Mouse (Mus musculus) splenic B cell, adult 2 months (primary cell): Measurements from ENCODE around the gene Tmem89.

Experiments used
- DNase-seq: peaks from one replicate; pipeline ENCODE4 v3.0.0-alpha.2; 2011; ENCODE audit warnings: low read depth, low spot score
- H3K27me3 ChIP-seq: 2 replicates; pipeline ENCODE4 v1.6.1; 2012; ENCODE audit warnings: mild to moderate bottlenecking, low read length, moderate library complexity, mixed read lengths; ENCODE audit not compliant: control insufficient read depth, poor library complexity, insufficient read depth, severe bottlenecking
- H3K36me3 ChIP-seq: 2 replicates; pipeline ENCODE4 v1.6.1; 2012; ENCODE audit warnings: mild to moderate bottlenecking, low read length, moderate library complexity, mixed read lengths; ENCODE audit not compliant: control insufficient read depth, poor library complexity, insufficient read depth, severe bottlenecking

Tmem89 gene

DNA sequence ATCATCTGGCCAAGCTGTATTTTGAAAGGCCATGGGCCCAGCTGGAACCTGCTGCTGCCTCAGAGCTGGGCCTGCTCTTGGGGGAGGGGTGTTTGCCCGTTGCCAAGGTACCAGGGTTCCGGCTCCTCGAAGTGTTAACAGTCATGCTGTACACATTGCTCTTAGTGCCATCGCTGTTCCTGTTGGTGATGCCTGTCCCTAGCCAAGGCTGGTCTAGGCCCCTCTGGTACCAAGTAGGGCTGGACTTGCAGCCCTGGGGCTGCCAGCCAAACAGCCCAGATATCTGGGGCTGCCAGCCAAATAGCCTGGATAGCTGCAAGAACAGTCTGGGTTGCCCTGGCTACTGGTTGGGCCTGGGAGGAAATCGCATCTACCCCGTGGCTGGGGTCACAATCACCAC lies at the start of gene Tmem89:
Tmem89 (plus strand) TSS at position 129 of the 400 bp plus-strand sequence.
- Histone ChIP-seq H3K36me3 (no peaks in the 10 kb centered on the region), H3K27me3 (no peaks in the 10 kb centered on the region)
- no peak for DNase-seq

DNA sequence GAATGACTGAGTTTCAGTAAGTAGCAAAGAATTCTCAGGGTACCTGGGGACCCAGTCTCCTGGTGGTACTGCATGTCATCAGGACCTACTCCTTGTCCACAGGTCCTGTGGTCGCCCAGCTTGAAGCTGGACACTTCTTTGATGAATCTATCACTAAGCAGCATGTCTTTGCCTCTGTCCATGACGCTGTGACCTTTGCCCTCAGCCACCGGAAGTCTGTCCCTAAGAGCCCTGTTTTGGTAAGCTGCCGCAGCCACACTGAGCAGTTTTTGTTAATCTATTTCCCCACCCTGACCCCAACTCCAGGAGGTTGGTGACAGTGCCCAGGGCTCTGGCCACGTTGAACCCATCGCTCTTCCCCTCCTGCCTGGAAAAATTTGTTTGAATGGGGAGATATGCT lies 2.1 kb upstream of the Tmem89 start:
- DNase-seq = no peak
- H3K36me3 ChIP-seq = no peaks in the 10 kb centered on the region
- no peaks in the 10 kb centered on the region for H3K27me3 ChIP-seq

DNA sequence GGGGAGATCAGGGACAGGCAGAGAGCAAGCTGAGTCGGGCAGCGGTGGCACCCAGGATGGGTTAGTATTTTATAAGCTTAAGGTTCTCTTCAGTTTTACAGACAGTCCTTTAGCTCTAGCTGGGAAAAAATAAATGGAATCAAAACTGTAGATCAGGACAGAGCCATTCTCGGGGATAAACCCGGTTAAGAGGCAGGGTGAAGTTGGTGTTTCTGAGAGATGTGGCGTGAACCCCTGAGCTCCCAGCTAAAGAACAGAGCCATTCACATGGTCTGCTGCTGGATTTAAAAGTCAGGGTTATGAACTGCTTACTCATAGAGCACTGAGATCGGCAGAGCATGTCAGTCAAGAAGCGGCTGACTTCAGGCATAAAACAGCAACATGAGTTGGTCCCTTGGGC lies 1.3 kb upstream of the Tmem89 start:
- no peak for DNase-seq
- Histone ChIP-seq H3K27me3 (no peaks in the 10 kb centered on the region), H3K36me3 (no peaks in the 10 kb centered on the region)

DNA sequence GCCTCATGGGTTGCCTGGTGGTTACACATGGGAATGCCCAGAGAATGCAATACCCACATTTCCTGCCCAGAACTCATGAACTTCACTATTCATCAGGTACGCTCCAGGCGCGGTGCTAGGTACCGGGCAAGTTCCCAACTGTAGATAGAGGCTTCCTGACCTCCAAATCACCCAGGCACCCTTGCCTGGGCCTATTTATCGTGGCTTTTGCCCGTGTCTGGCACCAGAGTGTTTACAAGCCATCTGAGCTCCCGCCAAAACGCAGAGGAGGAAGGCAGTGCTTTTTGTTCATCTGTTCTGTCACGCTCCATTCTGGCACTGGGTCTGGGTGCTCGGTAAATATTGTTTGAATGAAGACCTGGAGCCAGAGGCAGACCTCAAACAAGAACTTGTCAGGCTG lies 798 bp upstream of the Tmem89 start:
- no peaks in the 10 kb centered on the region for H3K36me3 ChIP-seq
- DNase-seq = no peak
- H3K27me3 ChIP-seq = no peaks in the 10 kb centered on the region

DNA sequence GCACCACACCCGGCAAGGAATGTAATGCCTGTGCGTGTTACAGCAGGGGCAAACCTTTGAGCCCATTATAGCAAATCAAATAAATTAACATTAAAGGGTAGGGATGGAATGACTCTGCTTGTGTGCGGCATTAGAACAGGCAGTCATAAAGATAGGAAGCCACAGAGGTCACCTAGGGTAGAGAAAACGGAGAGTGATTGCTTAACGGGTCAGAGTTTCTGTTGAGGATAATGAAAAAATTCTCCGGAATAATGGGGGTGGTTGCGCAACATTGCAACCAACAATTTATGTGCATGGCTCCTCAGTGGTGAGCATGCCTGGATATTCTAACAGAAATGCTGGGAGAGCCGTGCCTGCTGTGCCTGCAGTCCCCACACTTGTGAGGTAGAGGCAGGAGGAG lies 11.5 kb downstream of the Tmem89 start:
- no peaks in the 10 kb centered on the region for H3K36me3 ChIP-seq
- no peaks in the 10 kb centered on the region; the same call in 1 of the 2 replicates for H3K27me3 ChIP-seq
- DNase-seq = no peak

DNA sequence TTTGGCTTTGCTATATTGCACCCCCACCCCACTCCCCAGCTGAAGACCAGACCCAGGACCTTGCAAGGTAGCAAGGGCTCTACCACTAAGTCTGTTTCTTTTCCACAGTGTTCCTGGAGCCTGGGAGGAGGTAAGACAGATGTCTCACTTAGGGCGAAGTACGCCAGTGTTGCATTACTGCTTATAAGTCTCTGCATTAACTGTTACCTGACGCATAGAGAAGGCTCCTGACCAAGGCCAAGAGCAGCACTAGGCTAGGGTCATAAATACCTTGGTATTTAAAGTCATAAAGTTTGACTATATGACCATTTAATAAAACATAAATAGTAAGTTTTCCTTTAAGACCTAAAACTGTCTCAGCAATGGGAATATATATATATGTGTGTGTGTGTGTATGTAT lies 14.0 kb downstream of the Tmem89 start:
- no peak for DNase-seq
- no peaks in the 10 kb centered on the region; the same call in 1 of the 2 replicates for H3K27me3 ChIP-seq

DNA sequence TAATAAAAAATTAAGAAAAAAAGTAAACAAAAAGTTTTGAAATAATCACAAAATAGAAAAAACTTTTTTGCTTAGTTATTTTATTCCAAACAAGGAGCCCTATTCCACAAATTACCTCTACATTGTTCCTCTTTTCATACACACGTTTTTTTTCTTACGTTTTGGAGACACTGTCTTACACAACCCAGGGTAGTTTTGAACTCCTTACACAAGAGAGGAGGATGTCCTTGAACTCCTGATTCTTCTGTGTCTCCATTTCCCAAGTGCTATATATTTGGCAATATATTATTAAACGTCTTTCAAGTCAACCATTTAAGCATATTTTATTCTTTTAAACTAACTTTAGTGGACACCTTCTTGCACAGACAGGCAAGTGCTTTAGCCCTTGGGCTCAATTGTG lies 21.6 kb downstream of the Tmem89 start:
- Histone ChIP-seq H3K36me3 (peaks cover 2% of the 10 kb centered on the region; the same call in 1 of the 2 replicates), H3K27me3 (no peaks in the 10 kb centered on the region)
- DNase-seq = no peak

More for the DNA sequence above, 14.0 kb downstream of the Tmem89 start:
- H3K36me3 ChIP-seq = no peaks in the 10 kb centered on the region

DNA sequence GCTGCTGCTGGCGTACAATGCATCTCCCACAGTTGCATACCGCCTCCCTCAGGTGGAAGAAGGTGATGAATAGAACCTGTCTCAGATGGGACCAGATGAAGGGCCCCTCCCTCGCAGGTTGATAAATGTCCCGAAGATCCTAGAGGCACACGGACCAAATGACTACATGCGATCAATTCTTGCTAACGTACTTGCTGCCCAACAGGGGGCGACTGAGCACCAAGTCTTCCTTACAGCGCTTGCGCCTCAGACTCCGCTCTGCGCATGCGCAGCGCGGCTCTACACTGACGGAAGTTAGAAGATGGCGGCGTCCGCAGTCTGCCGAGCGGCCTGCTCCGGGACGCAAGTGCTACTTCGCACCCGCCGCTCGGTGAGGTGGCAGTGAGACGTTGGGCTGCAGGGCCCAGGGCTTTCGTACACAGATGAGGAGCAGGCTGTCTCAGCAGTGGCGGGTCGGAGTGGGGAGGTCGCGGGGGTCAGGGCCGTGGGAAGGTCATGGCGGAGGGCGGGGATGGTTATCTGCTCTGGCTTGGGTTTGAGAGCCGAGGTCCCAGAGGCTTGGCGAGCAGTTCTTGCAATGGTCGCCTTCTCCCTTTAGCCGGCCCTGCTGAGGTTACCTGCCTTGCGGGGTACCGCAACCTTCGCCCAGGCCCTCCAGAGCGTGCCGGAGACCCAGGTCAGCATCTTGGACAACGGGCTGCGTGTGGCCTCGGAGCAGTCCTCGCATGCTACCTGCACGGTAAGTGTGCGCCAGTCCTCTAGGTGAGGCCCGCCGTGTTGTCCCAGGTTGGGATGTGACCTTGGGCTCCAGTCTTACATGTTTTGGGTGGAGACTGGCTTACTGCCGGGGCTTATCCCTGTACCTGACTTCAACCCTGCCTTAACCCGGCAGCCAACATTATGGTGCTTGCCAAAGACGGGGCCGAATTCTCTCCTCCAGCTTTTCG lies 22.3 kb downstream of the Tmem89 start, which contains the start of gene Uqcrc1:
Uqcrc1 (plus strand) TSS at position 216 of the 947 bp plus-strand sequence.
- no peaks in the 10 kb centered on the region for H3K27me3 ChIP-seq
- H3K36me3 ChIP-seq = peaks cover 2% of the 10 kb centered on the region
- DNase-seq = peak; percentile 100

DNA sequence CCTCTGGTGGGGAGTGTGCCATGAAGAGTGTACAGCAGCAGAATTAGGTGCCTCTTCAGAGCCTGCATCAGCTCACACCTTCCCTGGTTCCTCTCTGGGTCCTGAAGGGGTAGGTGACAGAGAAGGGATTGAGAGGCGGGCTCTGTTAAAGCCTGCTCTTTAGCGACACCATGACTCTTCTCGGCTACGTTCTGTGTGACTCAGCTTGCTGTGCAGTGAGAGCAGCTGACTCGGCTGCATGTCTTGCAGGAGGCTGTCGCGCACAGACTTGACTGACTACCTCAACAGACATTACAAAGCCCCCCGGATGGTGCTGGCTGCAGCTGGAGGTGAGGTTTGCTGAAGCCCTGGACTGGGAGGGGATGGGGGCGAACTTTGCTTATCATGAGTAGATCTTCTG lies 30.7 kb downstream of the Tmem89 start:
- H3K27me3 ChIP-seq = no peaks in the 10 kb centered on the region

DNA sequence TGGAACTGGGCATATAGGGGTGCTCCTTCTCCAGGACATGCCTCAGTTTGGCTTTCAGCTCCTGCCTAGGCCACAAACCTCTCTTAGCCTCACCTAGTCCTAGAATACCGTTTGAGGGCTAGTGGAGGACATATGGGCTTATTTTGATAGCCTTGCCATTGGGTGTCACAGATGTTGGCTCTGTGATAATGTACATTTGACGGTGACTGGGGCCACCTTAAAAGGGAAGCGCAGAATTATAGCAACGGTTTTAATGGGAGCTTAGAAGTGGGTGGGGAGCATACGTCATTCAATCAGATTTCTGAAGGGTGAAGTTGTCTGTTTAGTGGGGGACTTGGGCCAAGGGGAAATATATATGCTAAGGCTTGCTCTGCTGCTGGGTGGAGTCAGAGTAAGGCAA lies 31.2 kb downstream of the Tmem89 start:
- no peak for DNase-seq
- H3K27me3 ChIP-seq = no peaks in the 10 kb centered on the region
- H3K36me3 ChIP-seq = peaks cover 11% of the 10 kb centered on the region

More for the DNA sequence above, 30.7 kb downstream of the Tmem89 start:
- H3K36me3 ChIP-seq = peaks cover 11% of the 10 kb centered on the region
- DNase-seq = no peak

DNA sequence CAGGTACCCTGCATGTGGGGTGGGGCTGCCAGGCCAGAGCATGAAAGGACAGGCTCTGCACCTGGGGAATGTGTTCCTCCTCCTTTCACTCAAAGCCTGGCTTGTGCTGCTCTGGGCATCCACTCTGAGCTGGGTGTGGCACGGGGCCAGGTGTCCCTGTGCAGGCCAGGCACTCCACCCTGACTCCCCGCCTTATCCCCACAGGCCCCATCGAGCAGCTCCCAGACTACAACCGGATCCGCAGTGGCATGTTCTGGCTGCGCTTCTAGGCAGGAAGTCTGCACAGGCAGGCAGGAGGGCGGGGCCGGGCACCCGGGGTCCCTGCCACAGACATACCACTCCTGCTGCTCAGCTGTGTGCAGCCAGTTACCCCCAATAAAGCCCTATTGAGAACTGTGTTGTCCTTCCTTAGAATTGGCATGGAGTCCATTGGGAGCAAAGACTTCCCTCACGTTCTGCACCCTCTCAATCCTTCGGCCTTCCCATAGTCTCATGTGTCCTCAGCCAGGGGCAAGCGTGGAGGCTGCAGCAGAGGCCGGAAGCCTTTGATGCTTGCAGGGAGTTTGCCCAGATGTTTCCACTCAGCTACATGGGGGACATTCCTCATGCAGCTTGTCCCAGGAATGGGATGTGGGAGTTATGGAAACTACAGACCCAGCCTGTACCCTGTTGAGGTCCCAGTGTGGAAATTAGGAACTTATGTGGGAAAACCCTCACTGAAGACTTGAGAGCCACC lies 35.0 kb downstream of the Tmem89 start:
- no peaks in the 10 kb centered on the region for H3K27me3 ChIP-seq
- DNase-seq = no peak
- H3K36me3 ChIP-seq = peaks cover 9% of the 10 kb centered on the region

DNA sequence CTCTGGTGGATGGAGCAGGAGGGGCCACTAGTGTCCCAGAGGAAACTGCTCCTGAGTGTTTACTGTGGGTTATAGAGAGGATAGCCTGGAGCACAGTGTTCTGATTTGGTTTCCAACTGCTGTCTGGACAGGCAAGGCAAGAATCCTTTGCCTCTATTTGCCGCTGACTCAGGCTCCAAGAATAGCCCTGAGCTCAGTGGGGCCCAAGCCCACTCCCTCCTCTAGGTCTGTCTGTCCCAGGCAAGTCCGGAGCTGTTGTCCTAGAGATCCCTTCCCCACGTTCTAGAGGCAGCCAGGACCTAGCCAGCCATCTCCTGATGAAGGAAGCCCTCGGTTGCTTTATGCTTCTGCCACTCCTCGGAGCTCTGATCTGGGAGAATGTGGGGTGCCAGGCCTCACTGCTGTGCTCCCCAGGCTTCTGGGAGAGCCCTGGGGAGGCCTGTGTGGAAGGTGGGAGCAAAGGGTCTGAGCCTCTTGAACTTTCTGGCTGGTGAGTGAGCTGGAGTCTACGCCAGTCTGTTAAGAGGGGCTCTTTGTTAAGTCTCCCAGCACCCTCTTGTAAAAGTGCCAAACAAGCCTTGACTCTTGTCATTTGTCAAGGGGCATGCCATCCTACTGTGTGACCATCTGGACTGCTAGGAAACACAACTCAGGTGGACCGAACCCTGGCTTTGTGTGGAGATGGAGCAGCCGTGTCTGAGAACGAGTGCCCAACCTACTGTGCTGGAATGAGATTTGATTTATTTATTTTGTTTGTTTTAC lies 35.7 kb downstream of the Tmem89 start:
- Histone ChIP-seq H3K36me3 (peaks cover 5% of the 10 kb centered on the region), H3K27me3 (no peaks in the 10 kb centered on the region)
- no peak for DNase-seq

DNA sequence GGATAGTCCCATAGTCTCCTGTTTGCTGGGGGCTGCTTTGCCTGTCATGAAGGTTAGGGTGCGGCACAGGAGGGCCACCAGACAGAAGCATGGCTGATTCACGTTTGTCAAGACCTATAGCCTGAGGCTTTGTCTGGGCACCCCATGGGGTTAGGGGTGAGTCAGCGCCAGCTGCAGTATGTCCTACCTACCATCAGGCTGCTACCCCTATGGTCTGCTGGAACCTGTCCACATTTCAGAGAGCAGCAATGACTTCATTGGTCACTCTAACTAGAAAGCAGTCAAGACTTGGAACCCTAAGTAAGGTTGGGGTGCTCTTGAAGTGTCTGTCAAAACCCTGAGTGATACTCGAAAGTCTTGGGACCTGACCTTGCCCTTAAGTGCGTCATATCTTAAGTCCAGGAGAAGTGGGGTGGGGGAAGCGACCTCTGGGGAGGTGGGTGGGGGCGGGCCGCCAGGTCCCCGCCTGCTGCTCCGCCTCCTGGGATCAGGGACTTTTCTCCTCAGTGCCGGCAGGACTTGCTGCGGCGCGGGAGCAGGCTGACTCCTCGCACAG lies 38.7 kb downstream of the Tmem89 start, which contains the start of gene Col7a1:
Col7a1 (plus strand) TSS at position 506 of the 556 bp plus-strand sequence.
- no peak for DNase-seq
- Histone ChIP-seq H3K27me3 (no peaks in the 10 kb centered on the region), H3K36me3 (peaks cover 2% of the 10 kb centered on the region; the same call in 1 of the 2 replicates)

DNA sequence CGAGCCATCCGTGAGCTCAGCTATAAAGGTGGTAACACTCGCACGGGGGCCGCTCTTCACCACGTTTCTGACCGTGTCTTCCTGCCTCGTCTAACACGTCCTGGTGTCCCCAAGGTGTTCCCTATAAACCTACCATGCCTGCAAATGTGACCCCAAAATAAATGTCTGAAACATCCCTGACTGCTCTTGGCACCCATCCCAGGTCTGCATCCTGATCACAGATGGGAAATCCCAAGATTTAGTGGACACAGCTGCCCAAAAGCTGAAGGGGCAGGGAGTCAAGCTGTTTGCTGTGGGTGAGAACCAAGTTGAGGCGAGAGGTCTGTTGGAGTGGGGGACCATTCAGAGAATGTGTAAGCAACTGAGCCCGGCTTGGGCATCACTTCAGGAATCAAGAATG lies 40.8 kb downstream of the Tmem89 start:
- DNase-seq = no peak

More for the DNA sequence above, 40.8 kb downstream of the Tmem89 start:
- H3K27me3 ChIP-seq = no peaks in the 10 kb centered on the region
- H3K36me3 ChIP-seq = no peaks in the 10 kb centered on the region
